Mouse (Mus musculus) heart, embryonic 13.5 days (tissue): ENCODE results near the gene Rab3b. TPM values are rescaled to one million over a fixed set of nuclear protein-coding genes. Genes with fewer than 3 reads are reported as not detected.

Source experiments
- ATAC-seq: fragments of 200-750 bp; cut with Nextera tagmentation; 2 replicates; pipeline ENCODE4 v1.8.0; 2017; ENCODE audit warnings: moderate TSS enrichment; ENCODE audit not compliant: insufficient number of reproducible peaks, low FRiP score, low TSS enrichment; ENCODE audit errors: extremely low read depth
- H3K27ac ChIP-seq: fragments of 300-500 bp; sonication (generic); replicated peaks from 2 replicates; pipeline ENCODE4 v1.5.1; 2015; ENCODE audit warnings: moderate library complexity, mild to moderate bottlenecking, inconsistent platforms
- H3K27me3 ChIP-seq: fragments of 300-500 bp; sonication (generic); replicated peaks from 2 replicates; pipeline ENCODE4 v1.6.1; 2015; ENCODE audit warnings: mild to moderate bottlenecking, inconsistent platforms
- H3K36me3 ChIP-seq: fragments of 300-500 bp; sonication (generic); 2 replicates; pipeline ENCODE4 v1.6.1; 2015; ENCODE audit warnings: mild to moderate bottlenecking, inconsistent platforms
- H3K4me1 ChIP-seq: fragments of 300-500 bp; sonication (generic); 2 replicates; pipeline ENCODE4 v1.6.1; 2015; ENCODE audit warnings: inconsistent platforms
- H3K4me2 ChIP-seq: fragments of 300-500 bp; sonication (generic); 2 replicates; pipeline ENCODE4 v1.6.1; 2015; ENCODE audit warnings: inconsistent platforms, mild to moderate bottlenecking, moderate library complexity
- H3K4me3 ChIP-seq: fragments of 300-500 bp; sonication (generic); 2 replicates; pipeline ENCODE4 v1.5.1; 2015; ENCODE audit warnings: moderate library complexity, mild to moderate bottlenecking, inconsistent platforms
- H3K9ac ChIP-seq: fragments of 300-500 bp; sonication (generic); 2 replicates; pipeline ENCODE4 v1.6.1; 2015; ENCODE audit warnings: inconsistent platforms, mild to moderate bottlenecking, moderate library complexity
- H3K9me3 ChIP-seq: fragments of 300-500 bp; sonication (generic); 2 replicates; pipeline ENCODE4 v1.6.1; 2016; ENCODE audit warnings: inconsistent platforms
- WGBS: fragments of 180-500 bp; shearing (Covaris S2); methylation state at CpG from one replicate; pipeline ENCODE4 v1.1.7; 2015; ENCODE audit warnings: mixed read lengths; 5-methylcytosine and 5-hydroxymethylcytosine counted together
- polyA plus RNA-seq: library from polyadenylated mRNA; unstranded; fragments of >200 nt; fragmentation: Nextera tagmentation; extraction: Ambion mirVana; gene quantifications from 2 replicates; pipeline ENCODE4 v1.2.1, GENCODE M21; 2015

Rab3b gene
- polyA plus RNA-seq, 1 experiment from 2014 or later, result 6.7 TPM

DNA sequence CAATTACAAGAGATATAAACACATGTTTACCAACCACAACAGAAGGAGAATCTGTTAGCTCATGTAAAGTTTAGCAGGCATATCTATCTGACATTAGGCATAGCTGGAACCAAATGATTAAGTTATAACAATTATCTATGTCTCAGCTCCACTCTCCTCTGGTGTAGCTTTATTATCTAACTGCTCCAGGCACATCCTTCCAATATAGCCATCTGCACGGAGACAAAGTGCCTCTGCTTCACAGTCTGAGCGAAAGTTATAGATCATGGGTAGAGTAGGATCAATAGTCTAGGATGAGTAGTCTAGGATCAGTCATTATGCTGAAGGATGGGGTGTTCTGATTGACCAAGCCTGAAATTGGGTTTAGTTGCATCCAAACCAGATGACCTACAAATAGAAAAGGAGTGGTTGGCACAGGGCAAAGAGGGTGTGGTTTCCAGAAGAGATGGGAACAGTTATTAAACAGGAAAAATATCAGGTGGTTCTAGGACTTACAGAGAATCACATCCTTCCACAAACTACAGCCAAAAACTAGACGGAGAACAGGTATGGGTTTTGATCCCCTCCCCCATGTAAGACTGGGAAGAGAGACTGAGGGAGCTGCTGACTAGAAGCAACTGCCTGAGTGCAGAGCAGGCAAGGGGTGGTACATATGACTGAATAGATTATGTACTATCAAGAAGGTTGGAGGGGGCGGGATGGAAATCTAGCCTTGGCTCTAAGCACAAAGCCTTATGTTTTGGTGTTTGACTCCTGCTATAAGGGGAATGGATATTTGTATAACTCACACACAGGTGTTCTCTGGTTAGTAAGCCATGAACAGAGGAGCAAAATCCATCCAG lies 82.0 kb downstream of the Rab3b start:
- ATAC-seq, result no peak
- Histone ChIP-seq H3K27me3 (no peaks in the 10 kb centered on the region), H3K9ac (no peak overlapping the region), H3K4me1 (no peaks in the 10 kb centered on the region), H3K27ac (no peak overlapping the region), H3K4me3 (no peak overlapping the region), H3K4me2 (no peak overlapping the region), H3K9me3 (no peaks in the 10 kb centered on the region), H3K36me3 (no peaks in the 10 kb centered on the region)
- 76% methylated on average over 4 of the region's 4 CpGs for WGBS

DNA sequence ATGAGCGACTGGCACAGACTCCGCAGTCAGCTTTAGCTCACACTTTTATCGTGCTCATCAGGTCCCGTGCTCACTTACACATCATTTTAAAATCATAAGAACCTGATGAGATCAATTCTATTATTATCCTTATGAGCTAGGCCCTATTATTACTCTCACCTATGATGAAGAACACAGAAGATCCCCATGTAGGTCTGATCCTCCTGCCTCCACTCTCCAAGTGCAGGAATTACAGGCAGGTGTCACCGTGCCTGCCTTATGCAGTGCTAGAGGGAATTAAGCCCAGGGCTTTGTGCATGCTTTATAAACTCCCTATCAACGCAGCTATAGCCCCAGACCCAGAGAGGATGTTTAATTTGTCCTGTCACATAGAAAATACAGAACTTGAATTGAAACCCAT lies 84.2 kb downstream of the Rab3b start:
- Histone ChIP-seq H3K27me3 (no peaks in the 10 kb centered on the region), H3K4me2 (no peak overlapping the region), H3K36me3 (no peaks in the 10 kb centered on the region), H3K9me3 (no peaks in the 10 kb centered on the region), H3K4me1 (no peaks in the 10 kb centered on the region), H3K27ac (no peak overlapping the region), H3K4me3 (no peak overlapping the region), H3K9ac (no peak overlapping the region)
- no peak for ATAC-seq
- 76% methylated on average over 6 of the region's 6 CpGs for WGBS

DNA sequence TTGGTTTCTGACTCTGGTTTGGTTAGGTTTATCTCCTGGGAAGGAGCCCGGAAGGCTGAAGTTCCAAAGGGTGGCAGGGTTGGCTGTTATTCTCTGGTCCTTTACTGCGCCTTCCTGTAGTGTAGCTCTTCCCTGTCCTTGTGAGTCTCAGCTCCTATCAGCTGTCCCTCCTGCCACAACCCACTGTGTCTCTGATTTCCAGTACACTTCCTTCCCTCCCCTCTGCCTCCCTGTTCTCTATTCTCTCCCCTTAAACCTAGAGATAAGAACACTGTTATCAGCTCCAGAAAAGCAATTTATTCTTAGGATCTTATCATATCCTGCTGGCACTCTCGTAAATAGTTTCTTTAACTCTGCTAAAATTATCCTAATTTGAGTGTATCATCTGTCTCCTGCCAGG lies 90.7 kb downstream of the Rab3b start:
- Histone ChIP-seq H3K9ac (no peak overlapping the region), H3K4me1 (peaks cover 6% of the 10 kb centered on the region), H3K36me3 (no peaks in the 10 kb centered on the region), H3K4me2 (no peak overlapping the region), H3K4me3 (no peak overlapping the region), H3K9me3 (no peaks in the 10 kb centered on the region), H3K27ac (no peak overlapping the region), H3K27me3 (no peaks in the 10 kb centered on the region)
- 11% methylated on average over 3 of the region's 3 CpGs for WGBS
- no peak for ATAC-seq

DNA sequence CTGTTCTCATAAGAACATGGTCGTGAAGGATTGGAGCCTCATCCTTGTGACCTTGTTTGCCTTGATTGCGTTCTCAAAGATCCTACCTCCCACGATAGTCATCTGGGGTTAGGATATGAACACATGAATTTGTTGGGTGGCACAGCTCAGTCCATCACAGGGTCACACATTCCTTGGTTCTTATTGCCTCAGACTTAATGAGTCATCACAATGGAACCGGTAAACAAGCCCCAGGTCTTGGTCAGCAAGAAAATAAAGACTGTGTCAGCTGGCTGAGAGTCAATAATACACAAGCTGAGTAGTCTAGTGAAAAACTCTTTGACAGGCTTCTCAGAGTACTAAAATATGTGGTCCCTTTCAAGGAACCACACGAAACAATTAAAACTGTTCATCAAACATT lies 92.2 kb downstream of the Rab3b start:
- Histone ChIP-seq H3K9me3 (no peaks in the 10 kb centered on the region), H3K9ac (no peak overlapping the region), H3K36me3 (no peaks in the 10 kb centered on the region), H3K4me3 (no peak overlapping the region), H3K27ac (no peak overlapping the region), H3K4me2 (no peak overlapping the region), H3K27me3 (no peaks in the 10 kb centered on the region), H3K4me1 (peaks cover 6% of the 10 kb centered on the region)
- ATAC-seq, result no peak
- WGBS, result 78% methylated on average over 5 of the region's 5 CpGs

DNA sequence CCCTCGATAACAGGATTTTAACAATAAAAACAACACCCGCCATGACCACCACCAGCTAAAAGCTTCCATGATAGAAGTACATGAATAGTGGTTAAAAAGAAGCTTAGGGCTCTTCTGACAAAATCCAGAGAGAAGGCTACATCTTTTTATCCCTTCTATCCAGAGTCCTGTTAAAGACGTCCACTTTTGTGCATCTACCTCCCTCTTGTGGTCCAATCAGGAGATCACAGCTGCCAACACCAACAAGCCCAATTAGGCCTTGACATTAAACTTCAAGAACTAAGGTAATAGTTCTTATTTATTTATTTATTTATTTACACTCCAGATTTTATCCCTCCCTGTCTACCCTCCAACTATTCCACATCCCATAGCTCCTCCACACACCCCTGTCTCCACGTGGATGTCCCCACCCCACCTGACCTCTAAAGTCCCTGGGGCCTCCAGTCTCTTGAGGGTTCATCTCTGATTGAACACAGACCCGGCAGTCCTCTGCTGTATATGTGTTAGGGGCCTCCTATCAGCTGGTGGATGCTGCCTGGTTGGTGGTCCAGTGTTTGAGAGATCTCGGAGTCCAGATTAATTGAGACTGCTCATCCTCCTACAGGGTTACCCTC lies 97.7 kb downstream of the Rab3b start:
- Histone ChIP-seq H3K27me3 (0 out of 2 replicates have a peak, but pooled peaks cover 3% of the 10 kb centered on the region), H3K4me3 (no peak overlapping the region), H3K9me3 (no peaks in the 10 kb centered on the region), H3K9ac (no peak overlapping the region), H3K27ac (no peak overlapping the region), H3K4me1 (no peaks in the 10 kb centered on the region), H3K4me2 (no peak overlapping the region), H3K36me3 (no peaks in the 10 kb centered on the region)
- 38% methylated on average over 6 of the region's 6 CpGs for WGBS
- no peak for ATAC-seq

DNA sequence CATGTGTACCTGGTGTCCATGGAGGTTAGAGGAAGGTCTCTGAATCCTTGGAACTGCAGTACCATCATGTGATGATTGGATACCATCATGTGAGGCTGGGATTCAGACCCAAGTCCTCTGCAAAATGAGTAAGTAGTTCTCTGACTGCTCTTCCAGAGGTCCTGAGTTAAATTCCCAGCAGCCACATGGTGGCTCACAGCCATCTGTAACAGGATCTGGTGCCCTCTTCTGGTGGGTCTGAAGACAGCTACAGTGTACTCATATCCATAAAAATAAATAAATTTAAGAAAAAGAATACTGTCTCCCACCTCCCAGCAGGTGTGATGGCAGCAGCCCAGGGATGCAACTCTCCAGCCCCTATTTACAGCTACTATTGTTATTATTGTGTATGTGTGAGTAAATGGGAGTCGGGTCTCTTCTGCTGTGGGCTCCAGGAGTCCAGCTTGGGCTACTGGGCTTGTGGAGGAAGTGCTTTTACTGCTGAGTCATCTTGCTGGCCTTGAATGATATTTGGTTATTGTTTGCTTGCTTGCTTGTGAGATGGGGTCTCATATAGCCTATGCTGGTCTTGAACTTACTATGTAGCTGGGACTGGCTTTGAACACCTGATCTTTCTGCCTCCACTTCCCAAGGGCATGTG lies 108.1 kb downstream of the Rab3b start:
- H3K9me3 ChIP-seq, result no peaks in the 10 kb centered on the region
- WGBS, result 84% methylated on average over 1 of the region's 1 CpGs
- H3K4me2 ChIP-seq, result no peak overlapping the region
- no peaks in the 10 kb centered on the region for H3K4me1 ChIP-seq
- no peak for ATAC-seq
- H3K27ac ChIP-seq, result no peak overlapping the region
- no peaks in the 10 kb centered on the region for H3K36me3 ChIP-seq
- H3K4me3 ChIP-seq, result no peak overlapping the region
- H3K27me3 ChIP-seq, result no peaks in the 10 kb centered on the region
- H3K9ac ChIP-seq, result no peak overlapping the region

DNA sequence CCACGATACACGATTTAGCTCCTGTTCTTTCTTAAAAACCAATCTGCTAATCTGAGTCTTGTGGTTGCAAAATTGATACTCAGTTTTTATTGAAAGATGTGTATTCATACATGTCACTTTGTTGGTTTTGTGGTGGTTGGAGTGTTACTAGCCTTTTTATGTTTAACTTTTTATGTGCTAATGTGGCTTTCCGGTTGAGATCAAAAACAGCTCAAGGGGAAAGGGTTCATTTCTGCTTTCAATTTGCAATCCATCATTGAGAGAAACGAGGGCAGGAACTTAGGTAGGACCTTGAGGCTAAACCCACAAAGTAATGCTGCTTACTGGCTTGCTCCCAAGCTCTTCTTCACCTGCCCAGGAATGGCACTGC lies 108.6 kb downstream of the Rab3b start:
- H3K27ac ChIP-seq, result no peak overlapping the region
- WGBS, result 78% methylated on average over 4 of the region's 4 CpGs
- no peak overlapping the region for H3K9ac ChIP-seq
- no peaks in the 10 kb centered on the region for H3K4me1 ChIP-seq
- H3K4me2 ChIP-seq, result no peak overlapping the region
- no peak for ATAC-seq
- no peaks in the 10 kb centered on the region for H3K9me3 ChIP-seq
- H3K4me3 ChIP-seq, result no peak overlapping the region
- no peaks in the 10 kb centered on the region for H3K36me3 ChIP-seq
- no peaks in the 10 kb centered on the region for H3K27me3 ChIP-seq

DNA sequence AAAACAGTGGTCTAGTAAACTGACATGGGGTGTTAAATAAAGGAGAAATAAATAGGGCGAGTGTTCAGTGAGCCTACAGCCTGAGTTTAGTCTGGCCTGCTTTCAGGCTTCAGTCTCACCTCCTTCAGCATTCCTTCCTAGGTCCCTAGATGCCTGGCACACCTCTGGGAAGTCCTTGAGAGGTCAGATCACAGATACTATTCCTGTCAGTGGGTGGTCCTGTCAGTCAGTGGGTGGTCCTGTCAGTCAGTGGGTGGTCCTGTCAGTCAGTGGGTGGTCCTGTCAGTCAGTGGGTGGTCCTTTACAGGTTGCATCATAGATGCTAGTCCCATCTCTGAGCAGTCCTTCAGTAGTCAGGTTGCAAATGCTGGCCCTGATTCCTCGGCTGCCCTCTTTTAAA lies 110.6 kb downstream of the Rab3b start:
- no peak for ATAC-seq

DNA sequence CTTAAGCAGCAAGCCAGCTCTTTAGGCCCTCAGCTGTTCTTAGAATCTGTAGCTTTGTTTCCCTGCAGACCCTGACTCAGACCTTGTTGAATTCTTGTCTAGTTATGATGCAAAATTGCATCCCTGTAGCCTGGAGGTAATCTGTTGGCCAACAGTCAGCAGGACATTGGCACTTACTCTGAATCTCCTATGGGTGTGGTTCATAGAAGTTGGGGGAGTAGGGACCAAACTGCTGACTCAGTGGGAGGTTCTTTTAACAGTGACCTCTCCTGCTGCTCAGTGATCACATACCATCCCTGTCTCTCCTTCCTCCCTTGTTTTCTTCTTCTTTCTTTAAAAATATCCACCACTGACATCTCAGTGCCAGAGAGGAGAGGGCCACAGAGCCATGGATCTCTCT lies 111.2 kb downstream of the Rab3b start:
- Histone ChIP-seq H3K27ac (no peak overlapping the region), H3K4me2 (no peak overlapping the region), H3K27me3 (no peaks in the 10 kb centered on the region), H3K36me3 (no peaks in the 10 kb centered on the region), H3K9me3 (no peaks in the 10 kb centered on the region), H3K9ac (no peak overlapping the region), H3K4me1 (no peaks in the 10 kb centered on the region), H3K4me3 (no peak overlapping the region)
- no peak for ATAC-seq

More for the DNA sequence above, 110.6 kb downstream of the Rab3b start:
- no peak overlapping the region for H3K27ac ChIP-seq
- no peak overlapping the region for H3K9ac ChIP-seq
- H3K27me3 ChIP-seq, result no peaks in the 10 kb centered on the region
- H3K9me3 ChIP-seq, result no peaks in the 10 kb centered on the region
- no peaks in the 10 kb centered on the region for H3K4me1 ChIP-seq
- H3K4me3 ChIP-seq, result no peak overlapping the region
- H3K4me2 ChIP-seq, result no peak overlapping the region
- H3K36me3 ChIP-seq, result no peaks in the 10 kb centered on the region
- 56% methylated on average over 2 of the region's 2 CpGs for WGBS

DNA sequence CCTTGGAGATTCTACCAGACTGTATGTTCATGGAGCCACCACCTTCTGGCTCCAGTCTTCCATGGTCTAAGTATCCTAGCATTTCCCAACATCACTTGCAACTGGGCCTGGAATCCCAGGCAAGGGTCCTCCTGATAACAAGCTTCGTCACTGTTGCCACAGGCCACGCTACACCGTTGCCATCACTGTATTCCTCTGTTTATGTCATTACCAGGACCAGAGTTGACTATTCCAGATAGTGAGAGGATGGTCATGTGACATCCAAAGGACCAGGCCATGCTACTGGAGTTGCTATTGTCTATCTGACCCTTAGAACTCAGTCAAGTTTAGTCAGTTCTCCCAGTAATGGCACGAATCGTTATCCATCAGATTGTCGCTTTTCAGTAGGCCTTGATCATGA lies 111.7 kb downstream of the Rab3b start:
- no peak for ATAC-seq
- Histone ChIP-seq H3K4me2 (no peak overlapping the region), H3K9me3 (no peaks in the 10 kb centered on the region), H3K4me1 (no peaks in the 10 kb centered on the region), H3K9ac (no peak overlapping the region), H3K27ac (no peak overlapping the region), H3K36me3 (no peaks in the 10 kb centered on the region), H3K27me3 (no peaks in the 10 kb centered on the region), H3K4me3 (no peak overlapping the region)
- WGBS, result 73% methylated on average over 6 of the region's 6 CpGs

DNA sequence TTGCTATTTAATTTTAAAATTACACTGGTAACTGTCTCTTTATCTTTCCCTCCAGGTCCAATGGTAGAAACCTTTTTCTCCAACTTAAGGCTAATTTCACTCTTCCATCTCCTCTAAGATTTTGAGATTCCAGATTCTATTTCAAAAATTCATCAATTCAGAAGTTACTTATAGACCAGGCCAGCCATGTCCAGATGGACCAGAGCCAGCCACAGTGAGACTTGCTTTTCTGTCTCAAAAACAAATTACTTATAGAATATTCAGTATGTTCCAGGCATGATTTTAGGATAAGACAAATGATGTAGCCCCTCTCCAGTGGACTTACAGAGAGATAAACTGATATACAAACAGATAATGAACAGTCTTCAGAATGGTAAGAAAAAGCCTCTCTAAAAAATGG lies 112.9 kb downstream of the Rab3b start:
- Histone ChIP-seq H3K27me3 (0 out of 2 replicates have a peak, but pooled peaks cover 2% of the 10 kb centered on the region), H3K4me1 (no peaks in the 10 kb centered on the region), H3K4me3 (no peak overlapping the region), H3K36me3 (no peaks in the 10 kb centered on the region), H3K4me2 (no peak overlapping the region), H3K27ac (no peak overlapping the region), H3K9me3 (no peaks in the 10 kb centered on the region), H3K9ac (no peak overlapping the region)
- ATAC-seq, result no peak
